Mouse (Mus musculus) thymus, postnatal 36 days (tissue): Measurements from ENCODE around the gene Anapc7.
"Not testable (repeated sequence)": the region's sequence is repeated elsewhere in the genome, so short reads cannot be mapped to it uniquely, and the experiment has no call there.

ENCODE experiments used
- DNase-seq, 2 experiments: peaks; one replicate each; pipeline ENCODE4 v3.0.0; 2022; ENCODE audit warnings: mixed read lengths in 2 of 2

The Anapc7 gene

DNA sequence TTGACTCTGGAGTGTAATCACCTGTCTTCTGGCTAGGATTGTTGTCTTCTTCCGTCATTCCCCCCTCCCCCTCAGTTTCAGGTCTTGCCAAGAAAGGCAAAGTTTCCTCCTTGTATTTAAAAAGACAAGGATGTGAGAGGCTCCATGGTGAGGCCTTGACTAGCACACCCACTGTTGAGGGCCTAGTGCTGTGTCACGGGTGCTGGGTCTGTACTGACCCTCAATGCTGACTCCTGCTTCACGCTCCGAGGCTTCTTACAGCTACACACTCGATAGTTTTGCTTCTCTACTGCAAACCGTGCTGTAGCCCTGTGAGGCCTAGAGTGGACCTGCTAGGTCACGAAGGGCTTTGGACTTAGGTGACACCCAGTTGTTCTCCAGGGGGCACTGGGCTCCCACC lies 30.7 kb downstream of the Anapc7 start:
- no peak for DNase-seq

DNA sequence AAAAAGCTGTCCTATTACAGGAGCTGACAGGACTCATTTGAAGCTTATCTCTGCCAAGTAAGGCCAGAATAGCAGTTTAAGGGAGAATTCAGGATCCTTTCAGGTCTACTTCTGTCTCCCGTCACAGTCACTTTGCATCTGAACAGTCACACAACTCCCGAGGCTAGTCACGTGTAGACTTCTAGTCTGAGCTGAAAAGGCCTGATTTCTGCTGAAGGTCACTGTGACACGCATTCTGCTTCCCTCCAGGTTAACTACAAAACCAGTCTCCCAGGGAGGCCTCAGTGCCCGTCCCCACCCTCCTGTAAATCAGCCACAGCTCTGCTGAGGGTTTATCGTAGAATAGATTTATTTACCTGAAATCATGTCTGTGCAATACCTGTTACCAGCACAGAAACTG lies 31.7 kb downstream of the Anapc7 start:
- no peak for DNase-seq

DNA sequence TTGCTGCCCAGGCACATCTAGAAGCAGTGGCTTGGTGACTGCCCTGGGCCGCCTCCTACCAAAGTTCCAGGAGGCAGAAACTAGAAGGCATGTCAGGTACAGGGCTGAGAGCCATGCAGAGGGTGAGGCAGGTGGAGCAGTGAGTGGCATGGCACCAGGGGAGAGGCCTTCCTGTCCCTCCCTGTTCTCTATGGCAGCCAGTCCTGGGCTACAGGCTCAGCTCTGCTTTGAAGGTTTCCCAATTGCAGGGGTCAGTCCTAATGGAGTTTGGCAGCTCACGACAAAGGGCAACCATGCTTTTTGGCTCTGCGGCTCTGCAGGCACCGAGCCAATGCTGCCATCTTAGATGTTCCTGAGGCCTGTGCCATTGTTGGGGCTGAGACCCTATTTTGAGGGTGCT lies 32.9 kb downstream of the Anapc7 start:
- DNase-seq, result no peak

DNA sequence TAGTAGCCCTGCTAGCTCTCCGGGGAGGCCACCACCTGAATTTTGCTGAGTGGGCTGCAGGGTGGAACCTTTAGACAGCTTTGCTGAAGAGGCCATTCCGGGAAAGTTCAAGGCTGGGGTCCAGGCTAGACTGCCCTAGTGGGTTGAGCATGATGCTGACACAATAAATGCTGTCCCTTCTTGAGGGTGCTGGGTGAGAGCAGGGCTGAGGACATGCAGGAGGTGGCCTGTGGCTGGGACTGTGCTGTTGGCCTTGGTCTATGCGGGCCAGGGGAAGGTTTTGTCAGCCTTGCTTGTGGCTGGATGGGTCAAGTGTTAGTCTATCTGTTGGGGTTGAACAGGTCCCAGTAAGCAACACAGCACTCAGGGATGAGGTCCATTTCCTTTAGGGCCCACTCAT lies 33.4 kb downstream of the Anapc7 start:
- DNase-seq, result no peak

DNA sequence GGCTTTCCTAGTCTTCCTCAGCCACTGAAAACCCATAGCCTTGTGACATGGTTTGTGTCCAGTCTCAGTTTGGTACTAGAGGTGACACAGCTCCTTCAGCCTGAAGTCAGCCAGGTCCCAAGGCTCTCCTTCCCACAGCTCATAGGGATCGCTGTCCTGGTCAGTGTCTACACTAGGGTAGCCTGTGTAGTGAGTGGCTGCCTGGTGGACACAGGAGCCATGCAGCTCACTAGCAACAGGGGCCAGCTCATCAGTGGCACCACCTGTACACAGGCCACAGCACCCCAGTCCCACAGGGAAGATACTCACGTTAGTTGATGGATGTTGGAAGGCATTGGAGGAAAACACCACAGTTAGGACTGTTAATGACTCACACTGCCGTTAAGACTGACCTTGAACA lies 34.1 kb downstream of the Anapc7 start:
- no peak for DNase-seq

DNA sequence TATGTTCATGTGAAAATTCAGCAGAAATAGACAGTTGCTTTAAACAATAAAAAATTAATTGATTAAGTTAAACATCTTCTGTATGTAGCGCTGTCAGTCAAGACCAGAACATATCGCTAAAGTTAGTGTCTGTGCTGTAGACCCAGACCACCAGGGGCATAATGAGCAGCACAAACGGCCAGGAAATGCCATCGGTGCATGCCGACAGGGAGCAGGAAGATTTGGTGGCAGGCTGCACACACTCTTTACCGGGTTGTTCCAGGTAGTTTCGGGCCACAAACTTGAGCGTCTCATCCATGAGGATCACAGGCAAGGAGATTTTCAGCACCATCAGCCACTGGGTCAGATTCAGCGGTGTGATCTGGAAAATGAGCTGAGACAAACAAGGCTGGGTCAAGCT lies 35.6 kb downstream of the Anapc7 start:
- not testable (repeated sequence) for DNase-seq

DNA sequence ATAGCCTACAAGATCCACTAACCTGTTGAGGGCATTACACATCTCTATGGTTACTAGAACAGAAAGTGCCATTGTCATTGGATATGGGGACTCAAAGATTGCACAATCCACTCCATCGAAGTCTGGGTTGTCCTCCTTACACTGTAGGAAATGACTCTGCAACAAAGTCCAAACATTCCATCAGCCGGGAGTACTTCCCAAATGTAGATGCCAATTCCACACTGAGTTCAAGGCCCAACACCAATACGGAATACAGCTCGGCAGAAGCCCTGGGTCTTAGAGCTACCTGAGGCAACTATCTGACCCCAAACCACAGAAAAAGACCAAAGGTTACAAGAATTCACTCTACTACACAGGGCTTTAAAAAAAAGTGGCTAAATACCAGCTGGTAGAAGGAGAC lies 36.6 kb downstream of the Anapc7 start:
- no peak for DNase-seq

DNA sequence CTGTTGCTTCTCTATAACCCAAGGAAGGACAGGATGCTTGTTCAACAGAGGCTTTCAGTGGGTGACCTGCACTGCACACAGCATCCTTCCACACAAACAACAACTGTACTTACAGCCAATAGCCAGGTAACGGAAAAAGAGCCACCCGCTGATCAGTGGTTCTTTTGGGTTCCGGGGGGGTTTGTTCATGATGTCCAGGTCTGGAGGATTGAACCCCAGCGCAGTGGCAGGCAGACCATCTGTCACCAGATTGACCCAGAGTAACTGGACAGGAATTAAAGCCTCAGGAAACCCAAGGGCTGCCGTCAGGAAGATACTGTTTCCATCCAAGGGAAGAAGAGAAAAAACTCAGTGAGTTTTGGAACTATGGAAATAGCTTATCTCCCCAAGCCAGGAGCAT lies 37.8 kb downstream of the Anapc7 start:
- DNase-seq, result no peak

DNA sequence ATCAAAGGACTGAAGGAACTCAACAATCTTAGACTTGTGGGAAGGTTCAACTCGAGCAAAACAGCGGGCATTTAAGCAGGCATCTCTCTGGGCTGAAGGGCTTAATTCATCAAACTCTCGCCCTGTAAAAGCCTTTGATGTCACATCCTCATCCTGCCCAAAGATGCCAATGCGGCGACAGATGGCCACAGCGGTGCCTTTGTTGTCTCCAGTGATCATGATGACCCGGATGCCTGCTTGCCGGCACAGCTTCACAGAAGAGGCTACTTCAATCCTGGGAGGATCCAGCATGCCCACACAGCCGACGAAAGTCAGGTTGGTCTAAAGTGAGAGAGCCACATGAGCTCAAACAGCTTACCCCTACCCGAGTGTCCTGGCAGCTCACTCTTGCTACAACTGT lies 39.2 kb downstream of the Anapc7 start:
- no peak for DNase-seq

DNA sequence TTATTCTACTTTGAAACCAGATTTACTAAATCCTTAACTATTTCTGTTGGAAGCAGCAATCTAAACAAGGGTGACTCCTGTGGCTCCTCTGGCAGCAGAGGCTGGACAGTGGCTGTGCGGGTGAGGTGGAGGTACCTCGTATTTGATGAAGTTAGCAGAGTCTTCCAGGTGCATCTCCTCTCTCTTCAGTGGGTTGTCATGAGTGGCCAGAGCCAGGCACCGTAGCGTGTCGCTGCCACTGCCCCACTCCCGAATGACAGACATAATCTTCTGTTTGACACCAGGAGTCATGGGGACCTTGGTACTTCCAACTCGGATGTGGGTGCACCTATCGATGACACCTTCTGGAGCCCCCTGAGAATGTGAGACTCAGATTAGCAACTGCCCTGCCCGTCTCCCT lies 39.9 kb downstream of the Anapc7 start:
- no peak for DNase-seq

DNA sequence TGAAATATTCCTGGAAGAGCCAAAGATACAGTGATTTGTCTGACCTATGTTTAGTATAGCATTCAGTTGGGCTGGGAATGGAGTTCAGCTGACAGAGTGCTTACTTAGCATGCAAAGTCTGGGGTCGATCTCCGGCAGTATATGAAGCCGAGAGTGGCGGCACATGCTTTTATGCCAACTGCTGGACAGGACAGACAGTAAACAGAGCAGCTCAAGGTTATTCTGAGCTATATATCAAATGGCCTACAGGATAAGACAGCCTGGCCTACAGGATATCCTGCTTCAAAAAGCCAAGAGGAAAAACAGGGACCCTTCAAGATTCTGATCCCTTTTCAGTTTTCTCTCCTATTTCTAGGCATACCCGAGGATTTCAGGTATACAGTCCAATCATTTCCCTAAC lies 50.2 kb downstream of the Anapc7 start:
- no peak for DNase-seq

DNA sequence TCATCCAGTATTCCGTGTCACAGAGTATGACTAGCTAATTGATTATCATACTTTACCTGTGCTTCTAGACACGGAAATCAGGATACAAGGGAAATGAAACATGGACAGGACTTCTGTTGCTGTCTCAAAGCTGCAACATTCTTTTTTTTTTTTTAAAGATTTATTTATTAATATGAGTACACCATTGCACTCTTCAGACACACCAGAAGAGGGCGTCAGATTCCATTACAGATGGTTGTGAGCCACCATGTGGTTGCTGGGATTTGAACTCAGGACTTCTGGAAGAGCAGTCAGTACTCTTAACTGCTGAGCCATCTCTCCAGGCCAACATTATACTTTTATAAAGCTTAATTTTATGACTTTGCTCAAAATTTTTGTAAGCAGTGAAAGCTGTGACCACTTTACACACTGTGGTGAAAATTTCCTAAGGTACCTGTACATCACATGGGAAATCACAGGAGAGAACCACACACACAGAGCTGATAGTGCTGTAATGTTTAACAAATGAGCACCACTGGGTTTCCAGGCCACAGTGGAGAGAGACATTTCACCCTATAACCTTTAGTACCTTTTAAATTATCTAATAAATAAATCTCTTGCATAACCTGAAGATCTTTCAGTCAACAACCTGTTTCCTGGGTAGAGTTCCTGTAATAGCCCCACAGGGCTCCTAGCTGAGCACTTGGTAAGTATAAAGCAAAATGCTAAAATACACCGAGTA lies 53.3 kb downstream of the Anapc7 start:
- no peak for DNase-seq

DNA sequence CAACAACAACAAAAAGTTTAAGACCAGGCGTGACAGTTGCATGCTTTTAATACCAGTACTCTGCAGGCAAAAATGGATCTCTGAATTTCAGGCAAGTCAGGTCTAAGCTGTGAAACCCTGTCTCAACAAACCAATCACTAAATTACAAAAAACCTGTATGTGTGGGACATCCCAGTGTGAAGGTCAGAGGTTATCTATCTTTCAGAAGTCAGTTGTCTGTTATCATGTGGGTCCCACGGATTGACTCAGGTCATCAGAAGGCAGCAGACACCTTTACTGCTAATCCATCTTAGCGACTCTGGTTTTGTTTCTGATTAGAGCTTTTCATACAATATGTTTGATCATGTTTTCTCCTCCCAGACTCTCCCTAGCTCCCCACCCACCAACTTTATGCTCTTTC lies 54.6 kb downstream of the Anapc7 start:
- no peak for DNase-seq

DNA sequence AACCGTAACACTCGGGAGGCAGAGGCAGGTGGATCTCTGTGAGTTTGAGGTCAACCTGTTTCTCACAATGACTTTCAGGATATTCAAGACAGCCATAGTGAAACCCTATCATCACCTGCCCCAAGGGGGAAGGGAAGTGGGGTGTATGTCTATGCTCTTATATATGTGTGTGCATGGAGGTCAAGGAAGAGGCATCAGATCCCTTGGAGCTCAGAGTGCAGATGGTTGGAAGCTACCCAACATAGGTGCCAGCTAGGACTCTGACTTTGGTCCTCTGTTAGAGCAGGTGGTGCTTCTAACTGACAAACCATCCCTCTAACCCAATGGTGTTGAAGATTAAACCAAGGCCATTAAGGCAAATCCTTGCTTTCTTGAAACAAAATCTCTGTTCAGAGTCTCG lies 56.0 kb downstream of the Anapc7 start:
- no peak for DNase-seq

DNA sequence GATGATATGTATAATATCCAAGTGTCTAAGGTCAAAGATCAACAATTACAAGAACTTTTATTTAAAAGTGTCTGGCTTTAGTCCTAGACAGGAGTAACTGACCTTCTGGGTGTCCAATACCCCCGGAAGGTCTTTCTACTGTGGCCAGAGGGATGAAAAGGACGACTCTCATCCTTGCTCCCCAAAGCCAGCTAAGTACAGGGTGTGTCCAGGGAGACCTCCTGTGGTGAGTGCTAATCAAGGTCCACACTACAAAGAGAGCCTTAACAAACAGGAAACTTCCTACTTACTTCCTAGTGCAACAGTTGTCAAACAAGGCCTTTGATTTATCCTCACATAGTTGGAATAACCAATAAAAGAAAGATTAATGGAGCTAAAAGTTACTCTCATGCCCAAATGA lies 57.6 kb downstream of the Anapc7 start:
- DNase-seq, result no peak

DNA sequence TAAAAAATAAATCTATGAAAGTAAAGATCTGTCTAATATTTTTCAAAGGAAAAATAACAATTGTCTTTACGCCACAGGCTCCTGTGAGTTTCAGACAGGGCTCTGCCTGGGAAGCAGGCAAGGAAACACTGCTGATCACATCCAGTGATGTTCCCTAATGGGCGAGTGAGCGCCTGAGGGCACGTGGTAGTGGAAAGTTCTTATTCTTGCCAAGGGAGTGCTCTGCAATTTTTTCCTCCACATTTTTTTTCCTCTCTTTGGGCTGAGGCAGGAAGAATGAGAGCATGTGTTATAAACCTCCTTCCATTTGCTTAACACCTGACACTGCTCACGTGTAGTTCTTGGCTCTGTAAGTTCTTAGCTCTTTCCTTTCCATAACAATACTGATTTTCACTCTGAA lies 60.4 kb downstream of the Anapc7 start:
- DNase-seq, result no peak

DNA sequence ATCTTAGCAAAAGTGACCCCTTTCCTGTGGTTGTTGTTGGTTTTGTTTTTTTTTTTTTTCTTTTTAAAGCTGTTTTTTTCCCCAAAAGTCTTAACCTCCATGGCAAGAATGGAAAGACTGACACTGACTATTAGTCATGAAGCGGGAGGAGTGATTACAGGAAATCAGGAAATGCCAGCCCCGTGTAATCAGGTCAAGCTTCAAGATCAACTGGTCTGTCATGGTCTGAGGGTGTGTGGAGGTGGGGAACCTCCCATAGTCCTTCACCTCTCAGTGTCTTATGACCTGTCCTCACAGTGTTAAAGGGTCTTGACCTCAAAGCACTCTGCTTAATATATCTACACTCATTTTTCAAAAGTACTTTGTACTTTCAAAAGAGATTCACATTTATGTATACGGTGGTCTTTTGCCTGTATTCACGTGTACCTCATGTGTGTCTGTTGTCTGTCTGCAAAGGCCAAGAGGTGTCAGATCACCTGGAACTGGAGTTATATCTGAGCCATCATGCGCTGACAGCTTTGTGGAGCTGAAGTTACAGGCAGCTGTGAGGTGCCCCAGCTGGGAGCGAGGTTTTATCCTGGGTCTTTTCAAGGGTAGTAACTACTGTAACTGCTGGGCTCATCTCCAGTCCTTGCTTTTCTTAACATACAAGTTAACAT lies 61.4 kb downstream of the Anapc7 start:
- DNase-seq, result no peak

DNA sequence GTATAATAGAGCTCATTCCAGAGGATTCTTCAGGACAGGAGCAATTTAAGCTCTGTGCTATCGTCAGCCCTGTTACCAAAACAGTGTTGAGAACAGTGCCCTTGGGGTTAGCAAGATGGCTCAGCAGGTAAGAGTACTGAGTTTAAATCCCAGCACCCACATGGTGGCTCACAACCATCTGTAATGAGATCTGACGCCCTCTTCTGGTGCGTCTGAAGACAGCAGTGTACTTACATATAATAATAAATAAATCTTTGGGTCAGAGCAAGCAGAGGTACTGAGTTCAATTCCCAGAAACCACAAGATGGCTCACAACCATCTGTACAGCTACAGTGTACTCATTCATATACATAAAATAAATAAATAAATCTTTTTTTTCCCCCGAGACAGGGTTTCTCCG lies 64.8 kb downstream of the Anapc7 start:
- not testable (repeated sequence) for DNase-seq

DNA sequence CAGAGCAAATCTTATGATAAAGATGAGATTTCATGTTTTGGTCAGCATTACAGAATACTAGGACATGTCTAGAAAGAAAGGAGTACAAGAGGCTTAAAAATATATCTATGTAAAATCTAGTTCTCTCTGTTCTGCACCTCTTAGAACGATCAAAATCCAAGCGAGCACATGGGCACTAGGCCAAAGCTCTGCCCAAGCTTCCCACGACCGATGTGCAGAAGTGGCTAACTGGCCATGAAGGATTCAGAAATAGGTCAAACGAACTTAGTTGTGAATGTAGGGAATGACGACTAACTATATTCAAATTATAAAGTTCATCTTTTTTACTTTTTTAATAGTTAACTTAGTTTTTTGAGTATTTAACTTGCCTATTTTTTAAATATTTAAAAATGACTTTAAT lies 66.3 kb downstream of the Anapc7 start:
- no peak for DNase-seq

DNA sequence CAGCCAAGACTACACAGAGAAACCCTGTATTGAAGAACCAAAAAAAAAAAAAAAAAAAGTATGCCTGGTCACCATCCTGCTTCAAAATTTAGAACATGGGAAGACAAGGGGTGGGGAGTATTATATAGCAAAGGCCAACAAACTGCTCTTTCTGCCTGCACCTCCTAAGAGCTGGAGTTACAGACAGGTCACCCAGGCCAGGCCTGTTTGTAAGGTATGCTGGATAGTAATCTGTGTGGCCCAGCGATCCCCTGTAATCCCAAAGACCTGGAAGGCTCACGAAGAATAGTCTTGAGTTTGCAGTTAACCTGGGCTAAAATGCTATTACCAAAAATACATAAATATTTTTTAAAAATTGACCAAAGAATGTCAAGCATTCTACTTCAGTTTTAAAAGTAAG lies 68.7 kb downstream of the Anapc7 start:
- DNase-seq, result no peak

DNA sequence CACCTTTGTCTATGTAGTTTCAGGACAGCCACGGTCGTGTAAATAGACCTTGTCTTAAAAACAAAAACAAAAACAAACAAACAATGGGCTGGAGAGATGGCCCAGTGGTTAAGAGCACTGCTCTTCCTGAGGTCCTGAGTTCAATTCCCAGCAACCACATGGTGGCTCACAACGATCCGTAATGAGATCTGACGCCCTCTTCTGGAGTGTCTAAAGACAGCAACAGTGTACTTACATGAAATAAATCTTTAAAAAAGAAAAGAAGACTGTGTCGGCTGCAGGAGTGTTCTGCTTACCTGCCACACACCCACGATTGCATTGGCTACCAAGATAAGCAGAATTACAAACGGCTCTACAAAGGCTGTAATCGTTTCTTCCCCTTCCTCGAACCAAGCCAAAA lies 69.9 kb downstream of the Anapc7 start:
- no peak for DNase-seq

DNA sequence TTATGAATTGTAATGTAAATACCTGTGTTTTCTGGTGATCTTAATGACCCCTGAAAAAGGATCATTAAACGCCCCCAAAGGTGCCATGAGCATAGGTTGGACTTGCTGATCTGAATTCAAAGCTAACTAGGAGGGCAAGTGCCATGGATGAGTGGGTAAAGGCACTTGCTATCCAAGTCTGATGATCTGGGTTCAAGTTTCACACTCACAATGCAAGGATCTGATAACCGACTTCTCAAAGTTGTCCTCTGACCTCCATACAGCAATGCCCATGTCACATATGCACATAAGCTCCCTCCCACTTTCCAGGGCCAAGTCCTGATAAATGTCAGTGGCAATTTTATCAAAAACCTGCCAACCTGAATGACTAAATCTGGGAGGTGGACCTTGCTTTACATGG lies 71.5 kb downstream of the Anapc7 start:
- DNase-seq, result no peak

DNA sequence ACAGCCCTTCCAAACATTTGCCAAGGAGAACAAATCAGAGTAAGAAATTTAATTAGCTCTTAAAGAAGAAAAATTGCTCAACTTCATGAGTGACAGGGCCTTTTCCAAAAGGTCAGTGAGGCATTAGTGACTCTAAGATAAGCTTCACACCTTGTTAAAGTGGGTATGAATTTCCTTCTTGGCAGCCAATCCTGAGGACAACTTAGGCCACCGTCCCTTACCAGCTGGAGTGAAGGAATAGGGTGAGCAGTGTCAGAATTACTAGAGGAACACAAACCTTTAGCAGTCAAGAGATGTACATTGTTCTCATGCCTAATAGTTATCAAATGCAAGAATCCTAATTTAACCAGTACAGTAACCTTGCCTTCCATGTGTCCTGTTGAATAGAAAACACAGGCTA lies 73.0 kb downstream of the Anapc7 start:
- no peak for DNase-seq
